In the genomic region with DNA sequence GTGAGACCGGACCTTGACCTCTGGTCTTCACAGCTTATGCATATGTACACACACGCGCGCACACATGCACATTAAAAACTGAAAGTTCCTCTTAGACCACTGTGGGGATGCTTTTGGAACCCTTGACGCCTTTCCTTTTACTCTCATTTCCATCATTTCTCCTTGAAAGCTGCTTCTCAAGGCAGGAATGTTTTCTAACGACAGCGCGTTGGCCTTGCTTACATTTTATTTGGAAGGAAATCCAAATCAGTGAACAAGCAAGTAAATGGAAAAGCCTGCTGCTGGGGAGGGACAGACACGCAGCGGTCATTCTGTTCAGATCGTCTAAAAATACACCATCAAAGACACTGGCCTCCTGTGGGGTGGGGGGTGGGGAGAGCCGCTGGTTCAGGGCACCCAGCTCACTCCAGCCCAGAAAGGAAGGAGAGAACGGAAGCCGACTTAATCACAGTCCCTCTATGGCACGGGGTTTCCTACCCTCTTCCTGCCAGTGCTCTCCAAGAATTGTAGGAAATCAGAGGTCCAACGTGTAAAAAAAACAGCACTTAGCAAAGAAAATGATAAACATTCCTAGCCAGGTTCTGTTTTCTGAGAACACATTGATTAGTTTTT, we compare ENCODE assay signal across 9 mouse cellular contexts.
DNase-seq lines count a peak whose midpoint lies in the region; ATAC-seq and TF ChIP-seq lines count a peak whose summit lies in the region.
"Had no signal": no experiment of that assay in that cellular context is flagged by ENCODE, and none has a peak within 500 bp of the region (broad histone marks: within the 10 kb centered on the region; RNA-seq: fewer than 3 reads in every experiment).

No protein-coding gene starts in this region.

- peak; percentile 84 for ATAC-seq in heart, embryonic 16.5 days (replicated peaks; ENCODE audit: extremely low read depth, insufficient read depth, low FRiP score)

- H3K4me1 ChIP-seq in heart, embryonic 16.5 days (ENCODE audit: control insufficient read depth, insufficient read depth, low read length): peaks cover 24% of the 10 kb centered on the region
- H3K4me1 ChIP-seq in small intestine, adult 2 months (ENCODE audit: control insufficient read depth, insufficient read depth, insufficient read length, low read length): no peaks in the 10 kb centered on the region; the same call in 1 of the 2 replicates

- peak overlapping the region; percentile 69; the same call in 1 of the 2 replicates for H3K27ac ChIP-seq in layer of hippocampus, adult 2 months
- peak overlapping the region; percentile 84 for H3K27ac ChIP-seq in heart, embryonic 16.5 days (ENCODE audit: low read length)
- H3K27ac ChIP-seq in small intestine, adult 2 months (ENCODE audit: insufficient read depth, low read depth, low read length): peak overlapping the region; percentile 45
- H3K27ac ChIP-seq: midbrain, embryonic 12.5 days had no signal

- no peaks in the 10 kb centered on the region for H3K27me3 ChIP-seq in heart, embryonic 16.5 days (ENCODE audit: control insufficient read depth, insufficient read depth, low read length)
- H3K27me3 ChIP-seq in small intestine, adult 2 months (ENCODE audit: control insufficient read depth, insufficient read depth, low read length): no peaks in the 10 kb centered on the region
- H3K27me3 ChIP-seq: midbrain, embryonic 12.5 days had no signal

- 28% methylated on average over 16 of the region's 16 CpGs for WGBS in heart, embryonic 16.5 days
- WGBS in small intestine, adult 2 months: 55% methylated on average over 16 of the region's 16 CpGs

- no peaks in the 10 kb centered on the region for H3K9me3 ChIP-seq in heart, embryonic 16.5 days (replicated peaks; ENCODE audit: control insufficient read depth, low read length)
- H3K9me3 ChIP-seq: midbrain, embryonic 12.5 days had no signal

- TF ChIP-seq POLR2A in small intestine, adult 2 months (IDR thresholded peaks at IDR 0.05; ENCODE audit: low read depth, low read length): no peak

- TF ChIP-seq CTCF in layer of hippocampus, adult 2 months (conservative IDR thresholded peaks at IDR 0.05): no peak
- no peak for TF ChIP-seq CTCF in small intestine, adult 2 months (IDR thresholded peaks at IDR 0.05; ENCODE audit: extremely low read depth, insufficient read length, insufficient replicate concordance, low read depth, low read length)

- H3K9ac ChIP-seq in heart, embryonic 16.5 days (ENCODE audit: low read length): peak overlapping the region; percentile 54
- H3K9ac ChIP-seq: midbrain, embryonic 12.5 days had no signal

- no peak for DNase-seq in layer of hippocampus, adult 2 months (ENCODE audit: low spot score in 2 of 2)
- no peak for DNase-seq in layer of hippocampus, adult 9-11 months
- peak; percentile 56 for DNase-seq in kidney, postnatal 14 days
- DNase-seq in embryo, embryonic 11 days: no peak
- no peak for DNase-seq in layer of hippocampus, postnatal 25 days (ENCODE audit: extremely low spot score in 1 of 2, low spot score in 1 of 2)
- DNase-seq in left cerebral cortex, postnatal 36 days (ENCODE audit: low spot score in 2 of 2): no peak

- intact Hi-C loops in left cerebral cortex, postnatal 36 days (cut with DNase I): no loop called here

- peak overlapping the region; percentile 58 for H3K4me2 ChIP-seq in heart, embryonic 16.5 days (ENCODE audit: low read depth, low read length)
- H3K4me2 ChIP-seq: midbrain, embryonic 12.5 days had no signal

- no peaks in the 10 kb centered on the region for H3K36me3 ChIP-seq in heart, embryonic 16.5 days (ENCODE audit: control insufficient read depth, insufficient read depth)
- no peaks in the 10 kb centered on the region for H3K36me3 ChIP-seq in small intestine, adult 2 months (ENCODE audit: control insufficient read depth, insufficient read depth, low read length)
- H3K36me3 ChIP-seq: midbrain, embryonic 12.5 days had no signal

- peak overlapping the region; percentile 11; the same call in 1 of the 2 replicates for H3K4me3 ChIP-seq in layer of hippocampus, adult 2 months
- H3K4me3 ChIP-seq in heart, embryonic 16.5 days (ENCODE audit: low read length): peak overlapping the region; percentile 18; the same call in 1 of the 2 replicates
- H3K4me3 ChIP-seq in small intestine, adult 2 months (ENCODE audit: low read depth, low read length): no peak overlapping the region
- H3K4me3 ChIP-seq: midbrain, embryonic 12.5 days had no signal
